Mouse (Mus musculus): ENCODE measurements around the gene Abcb10. TPM values are rescaled to one million over a fixed set of nuclear protein-coding genes. Genes with fewer than 3 reads are reported as not detected.
"Not testable (repeated sequence)": the region's sequence is repeated elsewhere in the genome, so short reads cannot be mapped to it uniquely, and the experiment has no call there.

Gene Abcb10
- polyA plus RNA-seq, 1 experiment from 2014 or later, result 10.8 TPM

GRCm38 (mm10) chr8:123966896-123967295 lies 16.0 kb downstream of the Abcb10 start:
- H3K9me3 ChIP-seq (ENCODE audit: control insufficient read depth, low read length), result no peaks in the 10 kb centered on the region
- H3K36me3 ChIP-seq (ENCODE audit: control insufficient read depth, insufficient read depth), result 0 out of 2 replicates have a peak, but pooled peaks cover 2% of the 10 kb centered on the region
- ATAC-seq, result no peak
- H3K4me2 ChIP-seq (ENCODE audit: low read length), result no peak overlapping the region
- no peak overlapping the region for H3K9ac ChIP-seq (replicated peaks; ENCODE audit: low read depth, low read length)
- H3K27me3 ChIP-seq (replicated peaks; ENCODE audit: control insufficient read depth, insufficient read depth, low read length), result no peaks in the 10 kb centered on the region
- no peaks in the 10 kb centered on the region for H3K4me1 ChIP-seq (replicated peaks; ENCODE audit: control insufficient read depth, insufficient read depth, low read length)
- H3K4me3 ChIP-seq (replicated peaks; ENCODE audit: low read length), result no peak overlapping the region
- H3K27ac ChIP-seq (ENCODE audit: low read length), result no peak overlapping the region
- WGBS, result 59% methylated on average over 2 of the region's 2 CpGs

GRCm38 (mm10) chr8:123961371-123961770 lies 21.6 kb downstream of the Abcb10 start:
- Histone ChIP-seq H3K4me2 (ENCODE audit: low read length) (no peak overlapping the region), H3K9ac (replicated peaks; ENCODE audit: low read depth, low read length) (no peak overlapping the region), H3K36me3 (ENCODE audit: control insufficient read depth, insufficient read depth) (0 out of 2 replicates have a peak, but pooled peaks cover 4% of the 10 kb centered on the region), H3K4me3 (replicated peaks; ENCODE audit: low read length) (no peak overlapping the region), H3K9me3 (ENCODE audit: control insufficient read depth, low read length) (no peaks in the 10 kb centered on the region), H3K27ac (ENCODE audit: low read length) (no peak overlapping the region), H3K4me1 (replicated peaks; ENCODE audit: control insufficient read depth, insufficient read depth, low read length) (no peaks in the 10 kb centered on the region), H3K27me3 (replicated peaks; ENCODE audit: control insufficient read depth, insufficient read depth, low read length) (no peaks in the 10 kb centered on the region)
- WGBS, result 78% methylated on average over 1 of the region's 1 CpGs
- no peak for ATAC-seq

GRCm38 (mm10) chr8:123960556-123960955 lies 22.4 kb downstream of the Abcb10 start:
- not testable (repeated sequence) for H3K9me3 ChIP-seq (ENCODE audit: control insufficient read depth, low read length); H3K27ac ChIP-seq (ENCODE audit: low read length); H3K4me3 ChIP-seq (replicated peaks; ENCODE audit: low read length); H3K4me1 ChIP-seq (replicated peaks; ENCODE audit: control insufficient read depth, insufficient read depth, low read length); ATAC-seq; H3K4me2 ChIP-seq (ENCODE audit: low read length); H3K9ac ChIP-seq (replicated peaks; ENCODE audit: low read depth, low read length); H3K27me3 ChIP-seq (replicated peaks; ENCODE audit: control insufficient read depth, insufficient read depth, low read length); H3K36me3 ChIP-seq (ENCODE audit: control insufficient read depth, insufficient read depth)
- 47% methylated on average over 5 of the region's 5 CpGs for WGBS

- no peak for ATAC-seq
- no peak overlapping the region for H3K4me3 ChIP-seq (replicated peaks; ENCODE audit: low read length)
- H3K9me3 ChIP-seq (ENCODE audit: control insufficient read depth, low read length), result no peaks in the 10 kb centered on the region
- H3K9ac ChIP-seq (replicated peaks; ENCODE audit: low read depth, low read length), result no peak overlapping the region
- H3K36me3 ChIP-seq (ENCODE audit: control insufficient read depth, insufficient read depth), result 0 out of 2 replicates have a peak, but pooled peaks cover 4% of the 10 kb centered on the region
- 86% methylated on average over 9 of the region's 9 CpGs for WGBS
- no peaks in the 10 kb centered on the region for H3K27me3 ChIP-seq (replicated peaks; ENCODE audit: control insufficient read depth, insufficient read depth, low read length)
- H3K27ac ChIP-seq (ENCODE audit: low read length), result no peak overlapping the region
- H3K4me1 ChIP-seq (replicated peaks; ENCODE audit: control insufficient read depth, insufficient read depth, low read length), result no peaks in the 10 kb centered on the region
- H3K4me2 ChIP-seq (ENCODE audit: low read length), result no peak overlapping the region
These were observed 22.9 kb downstream of the Abcb10 start for GRCm38 (mm10) chr8:123960056-123960455.

GRCm38 (mm10) chr8:123959473-123959872 lies 23.4 kb downstream of the Abcb10 start:
- Histone ChIP-seq H3K4me1 (replicated peaks; ENCODE audit: control insufficient read depth, insufficient read depth, low read length) (no peaks in the 10 kb centered on the region), H3K4me2 (ENCODE audit: low read length) (no peak overlapping the region), H3K36me3 (ENCODE audit: control insufficient read depth, insufficient read depth) (peaks cover 5% of the 10 kb centered on the region), H3K27ac (ENCODE audit: low read length) (no peak overlapping the region), H3K9ac (replicated peaks; ENCODE audit: low read depth, low read length) (no peak overlapping the region), H3K9me3 (ENCODE audit: control insufficient read depth, low read length) (no peaks in the 10 kb centered on the region), H3K4me3 (replicated peaks; ENCODE audit: low read length) (no peak overlapping the region), H3K27me3 (replicated peaks; ENCODE audit: control insufficient read depth, insufficient read depth, low read length) (no peaks in the 10 kb centered on the region)
- no peak for ATAC-seq
- 90% methylated on average over 6 of the region's 6 CpGs for WGBS

- no peak for ATAC-seq
- Histone ChIP-seq H3K9me3 (ENCODE audit: control insufficient read depth, low read length) (no peaks in the 10 kb centered on the region), H3K36me3 (ENCODE audit: control insufficient read depth, insufficient read depth) (peaks cover 10% of the 10 kb centered on the region), H3K27me3 (replicated peaks; ENCODE audit: control insufficient read depth, insufficient read depth, low read length) (no peaks in the 10 kb centered on the region), H3K4me2 (ENCODE audit: low read length) (no peak overlapping the region), H3K4me1 (replicated peaks; ENCODE audit: control insufficient read depth, insufficient read depth, low read length) (no peaks in the 10 kb centered on the region), H3K4me3 (replicated peaks; ENCODE audit: low read length) (no peak overlapping the region), H3K27ac (ENCODE audit: low read length) (no peak overlapping the region), H3K9ac (replicated peaks; ENCODE audit: low read depth, low read length) (no peak overlapping the region)
- 74% methylated on average over 17 of the region's 17 CpGs for WGBS
These were observed 24.8 kb downstream of the Abcb10 start for GRCm38 (mm10) chr8:123958130-123958529.

GRCm38 (mm10) chr8:123954246-123954645 lies 28.7 kb downstream of the Abcb10 start:
- H3K27ac ChIP-seq (ENCODE audit: low read length), result no peak overlapping the region
- 92% methylated on average over 8 of the region's 8 CpGs for WGBS
- H3K27me3 ChIP-seq (replicated peaks; ENCODE audit: control insufficient read depth, insufficient read depth, low read length), result no peaks in the 10 kb centered on the region
- H3K36me3 ChIP-seq (ENCODE audit: control insufficient read depth, insufficient read depth), result peaks cover 12% of the 10 kb centered on the region
- no peak overlapping the region for H3K9ac ChIP-seq (replicated peaks; ENCODE audit: low read depth, low read length)
- H3K4me1 ChIP-seq (replicated peaks; ENCODE audit: control insufficient read depth, insufficient read depth, low read length), result peaks cover 6% of the 10 kb centered on the region
- no peak overlapping the region for H3K4me3 ChIP-seq (replicated peaks; ENCODE audit: low read length)
- ATAC-seq, result no peak
- H3K4me2 ChIP-seq (ENCODE audit: low read length), result no peak overlapping the region
- no peaks in the 10 kb centered on the region for H3K9me3 ChIP-seq (ENCODE audit: control insufficient read depth, low read length)

GRCm38 (mm10) chr8:123953686-123954085 lies 29.2 kb downstream of the Abcb10 start:
- no peaks in the 10 kb centered on the region for H3K9me3 ChIP-seq (ENCODE audit: control insufficient read depth, low read length)
- H3K27ac ChIP-seq (ENCODE audit: low read length), result no peak overlapping the region
- peaks cover 12% of the 10 kb centered on the region for H3K36me3 ChIP-seq (ENCODE audit: control insufficient read depth, insufficient read depth)
- H3K4me3 ChIP-seq (replicated peaks; ENCODE audit: low read length), result no peak overlapping the region
- 90% methylated on average over 8 of the region's 8 CpGs for WGBS
- H3K4me1 ChIP-seq (replicated peaks; ENCODE audit: control insufficient read depth, insufficient read depth, low read length), result peaks cover 6% of the 10 kb centered on the region
- no peak overlapping the region for H3K4me2 ChIP-seq (ENCODE audit: low read length)
- H3K9ac ChIP-seq (replicated peaks; ENCODE audit: low read depth, low read length), result no peak overlapping the region
- no peak for ATAC-seq
- H3K27me3 ChIP-seq (replicated peaks; ENCODE audit: control insufficient read depth, insufficient read depth, low read length), result no peaks in the 10 kb centered on the region

GRCm38 (mm10) chr8:123950077-123950802 lies 32.7 kb downstream of the Abcb10 start:
- peaks cover 15% of the 10 kb centered on the region for H3K36me3 ChIP-seq (ENCODE audit: control insufficient read depth, insufficient read depth)
- no peaks in the 10 kb centered on the region for H3K27me3 ChIP-seq (replicated peaks; ENCODE audit: control insufficient read depth, insufficient read depth, low read length)
- 30% methylated on average over 10 of the region's 10 CpGs for WGBS
- peak overlapping the region; percentile 83 for H3K9ac ChIP-seq (replicated peaks; ENCODE audit: low read depth, low read length)
- peaks cover 11% of the 10 kb centered on the region for H3K4me1 ChIP-seq (replicated peaks; ENCODE audit: control insufficient read depth, insufficient read depth, low read length)
- no peak overlapping the region for H3K27ac ChIP-seq (ENCODE audit: low read length)
- peak overlapping the region; percentile 81 for H3K4me2 ChIP-seq (ENCODE audit: low read length)
- H3K9me3 ChIP-seq (ENCODE audit: control insufficient read depth, low read length), result no peaks in the 10 kb centered on the region
- peak overlapping the region; percentile 87 for H3K4me3 ChIP-seq (replicated peaks; ENCODE audit: low read length)
- peak; percentile 15; the same call in 1 of the 2 replicates for ATAC-seq

GRCm38 (mm10) chr8:123949686-123949986 lies 33.3 kb downstream of the Abcb10 start:
- H3K9ac ChIP-seq (replicated peaks; ENCODE audit: low read depth, low read length), result peak overlapping the region; percentile 83
- H3K36me3 ChIP-seq (ENCODE audit: control insufficient read depth, insufficient read depth), result peaks cover 17% of the 10 kb centered on the region
- peak; percentile 59 for ATAC-seq
- H3K9me3 ChIP-seq (ENCODE audit: control insufficient read depth, low read length), result no peaks in the 10 kb centered on the region
- peaks cover 11% of the 10 kb centered on the region for H3K4me1 ChIP-seq (replicated peaks; ENCODE audit: control insufficient read depth, insufficient read depth, low read length)
- peak overlapping the region; percentile 87 for H3K4me3 ChIP-seq (replicated peaks; ENCODE audit: low read length)
- H3K27ac ChIP-seq (ENCODE audit: low read length), result peak overlapping the region; percentile 88
- H3K27me3 ChIP-seq (replicated peaks; ENCODE audit: control insufficient read depth, insufficient read depth, low read length), result no peaks in the 10 kb centered on the region
- peak overlapping the region; percentile 81 for H3K4me2 ChIP-seq (ENCODE audit: low read length)
- 5% methylated on average over 10 of the region's 10 CpGs for WGBS

Measured in forebrain, embryonic 16.5 days (tissue).